14 mouse cellular contexts compared by ENCODE assay signal in genomic region chr6:12180951-12181350, GRCm38 (mm10).
"Had no signal": no experiment of that assay in that cellular context is flagged by ENCODE, and none has a peak within 500 bp of the region (broad histone marks: within the 10 kb centered on the region; RNA-seq: fewer than 3 reads in every experiment).

No protein-coding gene starts in this region.

- DNase-seq: kidney, adult 11 months; kidney, adult 8-10 months; kidney, postnatal 10 days; kidney, postnatal 36 days; layer of hippocampus, postnatal 36 days; liver, embryonic 13.5 days; lung, adult 2 months; lung, postnatal 14 days; lung, postnatal 4 days; midbrain, embryonic 14.5 days; retina, postnatal 1 day; right cerebral cortex, postnatal 25 days; spleen, adult 18-20 months; thymus, postnatal 25 days had no signal
